Mouse (Mus musculus) small intestine, adult 2 months (tissue): ENCODE results near the gene Zfp853. TPM values are rescaled to one million over a fixed set of nuclear protein-coding genes. Genes with fewer than 3 reads are reported as not detected.

Experiments used
- H3K27ac ChIP-seq: fragments of 200-500 bp; 2 replicates; pipeline ENCODE4 v1.5.1; 2012; ENCODE audit warnings: low read depth, low read length, control low read depth, inconsistent platforms; ENCODE audit not compliant: insufficient read depth
- H3K27me3 ChIP-seq: fragments of 200-500 bp; 2 replicates; pipeline ENCODE4 v1.6.1; 2012; ENCODE audit warnings: mild to moderate bottlenecking, moderate library complexity, low read length, inconsistent platforms; ENCODE audit not compliant: control insufficient read depth, insufficient read depth
- H3K36me3 ChIP-seq: fragments of 200-500 bp; 2 replicates; pipeline ENCODE4 v1.6.1; 2012; ENCODE audit warnings: mild to moderate bottlenecking, low read length, control low read depth, inconsistent platforms; ENCODE audit not compliant: control insufficient read depth, insufficient read depth
- H3K4me1 ChIP-seq: fragments of 200-500 bp; 2 replicates; pipeline ENCODE4 v1.6.1; 2012; ENCODE audit warnings: low read length, inconsistent platforms, mixed read lengths; ENCODE audit not compliant: control insufficient read depth, insufficient read depth, insufficient read length
- H3K4me3 ChIP-seq: fragments of 200-500 bp; 2 replicates; pipeline ENCODE4 v1.5.1; 2012; ENCODE audit warnings: low read depth, mild to moderate bottlenecking, control low read depth, inconsistent platforms, low read length, moderate library complexity
- CTCF ChIP-seq: fragments of 200-500 bp; IDR thresholded peaks from 2 replicates; pipeline ENCODE4 v1.5.1; 2012; ENCODE audit warnings: low read depth, mild to moderate bottlenecking, control low read depth, inconsistent platforms, low read length, moderate library complexity, mixed read lengths; ENCODE audit not compliant: insufficient replicate concordance, insufficient read length; ENCODE audit errors: extremely low read depth
- POLR2A ChIP-seq: fragments of 200-500 bp; IDR thresholded peaks from 2 replicates; pipeline ENCODE4 v1.6.1; 2012; ENCODE audit warnings: low read depth, mild to moderate bottlenecking, control low read depth, inconsistent platforms, low read length, moderate library complexity
- WGBS: fragments of 180-500 bp; shearing (Covaris S2); methylation state at CpG from one replicate; pipeline ENCODE4 v1.1.7; 2018; 5-methylcytosine and 5-hydroxymethylcytosine counted together
- polyA plus RNA-seq: library from polyadenylated mRNA; depleted of rRNA; stranded (reverse); fragments of >200 nt; gene quantifications from 2 replicates; pipeline ENCODE4 v1.2.3, GENCODE M21; 2012

The Zfp853 gene
- polyA plus RNA-seq, 1 experiment = 0.35 TPM

- Histone ChIP-seq H3K4me1 (peaks cover 5% of the 10 kb centered on the region), H3K27me3 (peaks cover 22% of the 10 kb centered on the region), H3K4me3 (no peak overlapping the region), H3K27ac (no peak overlapping the region), H3K36me3 (no peaks in the 10 kb centered on the region)
- WGBS = 3% methylated on average over 18 of the region's 19 CpGs
- TF ChIP-seq POLR2A = no peak
- no peak for TF ChIP-seq CTCF
These were observed 544 bp downstream of the Zfp853 start for GRCm38 (mm10) chr5:143292879-143293278.

DNA sequence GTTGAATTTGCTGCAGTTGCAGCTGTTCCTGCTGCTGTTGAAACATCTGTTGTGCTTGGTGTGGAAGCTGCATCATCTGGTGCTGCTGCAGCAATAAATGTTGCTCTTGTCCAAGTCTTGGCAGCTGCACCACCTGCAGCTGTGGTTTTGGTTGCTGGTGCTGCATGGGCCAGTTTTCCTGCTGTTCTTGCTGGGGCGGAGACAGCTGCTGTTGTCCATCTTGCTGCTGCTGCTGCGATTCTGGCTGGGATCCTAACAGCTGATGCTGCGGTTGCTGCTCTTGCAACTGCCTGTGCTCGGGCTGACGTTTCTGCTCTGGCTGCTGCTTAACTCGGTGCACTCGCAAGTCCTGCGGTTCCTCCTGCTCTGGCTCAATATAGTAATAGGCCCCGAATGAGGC is 4.1 kb downstream of the Zfp853 start:
- TF ChIP-seq POLR2A (no peak), CTCF (no peak)
- Histone ChIP-seq H3K27me3 (peaks cover 32% of the 10 kb centered on the region), H3K4me1 (peaks cover 9% of the 10 kb centered on the region), H3K4me3 (no peak overlapping the region), H3K27ac (no peak overlapping the region), H3K36me3 (no peaks in the 10 kb centered on the region)
- 76% methylated on average over 9 of the region's 9 CpGs for WGBS

GRCm38 (mm10) chr5:143288378-143288911 is 5.0 kb downstream of the Zfp853 start:
- Histone ChIP-seq H3K27ac (no peak overlapping the region), H3K4me1 (peaks cover 9% of the 10 kb centered on the region), H3K27me3 (peaks cover 28% of the 10 kb centered on the region), H3K4me3 (peak overlapping the region; percentile 36), H3K36me3 (no peaks in the 10 kb centered on the region)
- TF ChIP-seq CTCF (no peak), POLR2A (no peak)
- 11% methylated on average over 9 of the region's 9 CpGs for WGBS

DNA sequence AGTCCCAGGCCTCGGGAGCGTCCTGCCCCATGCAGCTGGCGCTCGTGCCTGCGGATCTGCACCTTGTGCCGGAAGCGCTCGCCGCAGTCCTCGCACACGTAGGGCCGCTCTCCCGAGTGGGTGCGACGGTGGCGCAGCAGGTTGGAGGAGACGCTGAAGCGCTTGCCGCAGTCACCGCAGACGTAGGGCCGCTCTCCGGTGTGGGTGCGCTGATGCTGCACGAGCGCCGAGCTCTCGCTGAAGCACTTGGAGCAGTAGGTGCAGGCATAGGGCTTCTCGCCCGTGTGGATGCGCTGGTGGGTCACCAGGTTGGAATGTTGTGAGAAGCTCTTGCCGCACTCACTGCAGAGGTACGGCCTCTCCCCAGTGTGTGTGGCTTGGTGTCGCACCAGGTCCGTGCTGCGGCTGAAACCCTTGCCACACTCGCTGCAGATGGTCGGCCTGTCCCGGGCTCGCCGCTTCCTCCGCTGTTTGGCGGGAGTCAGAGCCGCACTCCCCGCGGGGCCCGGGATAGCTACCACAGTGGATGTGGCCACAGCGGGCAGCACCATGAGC is 5.6 kb downstream of the Zfp853 start:
- Histone ChIP-seq H3K27me3 (peaks cover 22% of the 10 kb centered on the region), H3K36me3 (no peaks in the 10 kb centered on the region), H3K4me1 (peaks cover 9% of the 10 kb centered on the region), H3K4me3 (peak overlapping the region; percentile 36), H3K27ac (no peak overlapping the region)
- 3% methylated on average over 48 of the region's 48 CpGs for WGBS
- TF ChIP-seq CTCF = no peak
- no peak for TF ChIP-seq POLR2A

DNA sequence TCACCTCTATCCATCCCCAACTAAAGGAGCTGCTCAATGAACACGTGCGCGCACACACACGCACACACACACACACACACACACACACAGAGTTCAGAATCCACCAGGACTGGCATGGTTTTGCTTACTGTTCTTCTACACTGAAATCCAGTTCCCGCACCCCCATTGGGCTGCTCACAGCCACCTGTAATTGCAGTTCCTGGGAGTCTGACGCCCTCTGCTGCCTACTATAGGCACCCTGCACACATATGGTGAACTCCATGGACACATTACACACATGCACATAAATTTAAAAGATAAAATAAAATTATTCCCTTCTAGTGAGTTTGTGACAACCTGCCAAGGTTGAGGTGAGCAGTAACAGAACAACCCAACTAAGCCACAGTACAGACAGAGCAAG is 8.7 kb downstream of the Zfp853 start:
- H3K4me3 ChIP-seq = no peak overlapping the region
- peaks cover 9% of the 10 kb centered on the region for H3K4me1 ChIP-seq
- TF ChIP-seq CTCF = no peak; the same call in 1 of the 2 replicates
- no peak for TF ChIP-seq POLR2A
- H3K36me3 ChIP-seq = no peaks in the 10 kb centered on the region
- WGBS = 50% methylated on average over 6 of the region's 6 CpGs
- no peak overlapping the region for H3K27ac ChIP-seq
- peaks cover 17% of the 10 kb centered on the region for H3K27me3 ChIP-seq

DNA sequence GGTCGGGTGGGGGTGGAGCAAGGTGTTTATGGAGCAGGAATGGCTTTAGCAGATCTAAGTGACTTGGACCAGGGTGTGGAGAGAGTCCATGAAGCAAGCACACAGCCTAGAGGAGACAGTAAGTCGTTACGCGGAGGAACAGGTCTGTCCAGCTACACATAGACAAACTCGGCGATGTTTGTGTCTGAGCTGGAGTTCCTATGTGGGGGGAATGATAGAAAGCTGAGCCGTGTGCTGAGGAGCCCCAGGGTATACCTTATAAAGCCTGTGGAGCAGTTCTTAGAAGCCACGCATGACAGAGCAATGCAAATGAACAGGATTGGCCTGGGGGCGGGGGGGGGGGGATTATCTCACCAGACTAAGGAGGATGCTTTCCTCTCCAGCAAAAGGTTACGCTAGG is 14.2 kb downstream of the Zfp853 start:
- TF ChIP-seq CTCF (no peak), POLR2A (no peak)

GRCm38 (mm10) chr5:143275761-143276160 is 17.7 kb downstream of the Zfp853 start:
- no peaks in the 10 kb centered on the region for H3K4me1 ChIP-seq
- H3K27me3 ChIP-seq = peaks cover 4% of the 10 kb centered on the region
- 59% methylated on average over 5 of the region's 5 CpGs for WGBS
- no peak for TF ChIP-seq POLR2A
- TF ChIP-seq CTCF = no peak
- no peak overlapping the region for H3K27ac ChIP-seq
- H3K36me3 ChIP-seq = no peaks in the 10 kb centered on the region
- no peak overlapping the region for H3K4me3 ChIP-seq

More for the DNA sequence above, 14.2 kb downstream of the Zfp853 start:
- H3K36me3 ChIP-seq = no peaks in the 10 kb centered on the region
- WGBS = 36% methylated on average over 10 of the region's 10 CpGs
- H3K4me1 ChIP-seq = no peaks in the 10 kb centered on the region
- H3K27me3 ChIP-seq = peaks cover 4% of the 10 kb centered on the region
- H3K27ac ChIP-seq = no peak overlapping the region
- H3K4me3 ChIP-seq = no peak overlapping the region
